In genomic region chr4:132269740-132270560, GRCm38 (mm10) we compare ENCODE assay signal across 8 mouse cellular contexts. TPM values are rescaled to one million over a fixed set of nuclear protein-coding genes. Genes with fewer than 3 reads are reported as not detected.
DNase-seq lines count a peak whose midpoint lies in the region; ATAC-seq and TF ChIP-seq lines count a peak whose summit lies in the region.

No protein-coding gene starts in this region.

- H3K79me2 ChIP-seq in CH12.LX (replicated peaks; ENCODE audit: control insufficient read depth, extremely low read depth, insufficient read depth, poor library complexity, severe bottlenecking), result peaks cover 9% of the 10 kb centered on the region

- peak; percentile 95 for TF ChIP-seq POLR2A in CH12.LX (IDR thresholded peaks at IDR 0.05; ENCODE audit: low read depth, low read length)
- peak; percentile 100 for TF ChIP-seq POLR2A in testis, adult 2 months (IDR thresholded peaks at IDR 0.05; ENCODE audit: control insufficient read depth, low read depth, low read length)

- peak in 1 of 2 experiments; percentile 65; a peak in 2 of 4 replicates for TF ChIP-seq CTCF in CH12.LX (conservative IDR thresholded peaks at IDR 0.05 in 1 of 2, IDR thresholded peaks at IDR 0.05 in 1 of 2; ENCODE audit: low read depth in 2 of 2, low read length in 2 of 2)
- peak; percentile 65 for TF ChIP-seq CTCF in heart, postnatal 0 days (IDR thresholded peaks at IDR 0.05; ENCODE audit: low read depth)
- no peak; the same call in 1 of the 2 replicates for TF ChIP-seq CTCF in testis, adult 2 months (IDR thresholded peaks at IDR 0.05; ENCODE audit: control insufficient read depth, insufficient read depth, insufficient replicate concordance, low read depth, low read length)

- H3K27me3 ChIP-seq in CH12.LX (replicated peaks), result no peaks in the 10 kb centered on the region
- no peaks in the 10 kb centered on the region for H3K27me3 ChIP-seq in forebrain, embryonic 11.5 days (ENCODE audit: control insufficient read depth, insufficient read depth, low read length)
- no peaks in the 10 kb centered on the region for H3K27me3 ChIP-seq in heart, postnatal 0 days (ENCODE audit: control insufficient read depth, insufficient read depth, low read length)
- no peaks in the 10 kb centered on the region for H3K27me3 ChIP-seq in liver, embryonic 16.5 days (ENCODE audit: control insufficient read depth, insufficient read depth, low read depth, low read length)
- no peaks in the 10 kb centered on the region for H3K27me3 ChIP-seq in neural tube, embryonic 13.5 days
- no peaks in the 10 kb centered on the region for H3K27me3 ChIP-seq in testis, adult 2 months (ENCODE audit: control insufficient read depth, insufficient read depth, low read length)

- peak; percentile 72 for ATAC-seq in forebrain, embryonic 11.5 days (replicated peaks; ENCODE audit: low FRiP score)
- ATAC-seq in heart, postnatal 0 days (ENCODE audit: insufficient read depth, low read depth), result peak; percentile 70
- peak; percentile 70 for ATAC-seq in liver, embryonic 16.5 days (ENCODE audit: low read depth)
- peak; percentile 82 for ATAC-seq in neural tube, embryonic 13.5 days (ENCODE audit: low read depth)

- TF ChIP-seq EP300 in CH12.LX (IDR thresholded peaks at IDR 0.05; ENCODE audit: low read length), result 0 out of 2 replicates have a peak, but pooled peaks have one; percentile 10
- peak; percentile 93 for TF ChIP-seq EP300 in heart, postnatal 0 days (IDR thresholded peaks at IDR 0.05; ENCODE audit: low read depth)

- DNase-seq in CH12.LX (ENCODE audit: extremely low read depth), result peak; percentile 97
- DNase-seq in c-Kit-positive CD71-positive TER-119-negative erythroid progenitor cells, embryonic 14.5 days (ENCODE audit: low read depth), result peak; percentile 85
- peak; percentile 92 for DNase-seq in forebrain, embryonic 11.5 days (ENCODE audit: low spot score)
- DNase-seq in heart, postnatal 0 days (ENCODE audit: low spot score), result peak; percentile 95
- peak; percentile 83 to 90 for DNase-seq in kidney, postnatal 4 days

- in situ Hi-C loops in CH12.LX (cut with MboI; ENCODE audit: low pct_ligation_motif_present, low pct_unique_long_range_greater_than_20kb, low sequenced_read_pairs), result loop anchor here (5.0 kb wide), 1 partner anchor 88 kb away; no protein-coding TSS in a partner anchor

- peaks cover 0 to 21% of the 10 kb centered on the region in 2 experiments; a peak in 2 of 4 replicates for H3K4me1 ChIP-seq in CH12.LX (ENCODE audit: control insufficient read depth in 1 of 2, insufficient read depth in 2 of 2)
- no peaks in the 10 kb centered on the region; the same call in 1 of the 2 replicates for H3K4me1 ChIP-seq in forebrain, embryonic 11.5 days (replicated peaks; ENCODE audit: control insufficient read depth, insufficient read depth, low read length)
- peaks cover 5% of the 10 kb centered on the region; the same call in 1 of the 2 replicates for H3K4me1 ChIP-seq in heart, postnatal 0 days (ENCODE audit: control insufficient read depth, insufficient read depth)
- H3K4me1 ChIP-seq in liver, embryonic 16.5 days (ENCODE audit: control insufficient read depth, low read depth, low read length), result peaks cover 25% of the 10 kb centered on the region
- peaks cover 15% of the 10 kb centered on the region for H3K4me1 ChIP-seq in neural tube, embryonic 13.5 days (replicated peaks)
- H3K4me1 ChIP-seq in testis, adult 2 months (ENCODE audit: control insufficient read depth, insufficient read depth, low read length), result peaks cover 3% of the 10 kb centered on the region

- dilution Hi-C loops in CH12.LX (cut with MboI; ENCODE audit: extremely low pct_ligation_motif_present, extremely low pct_unique_long_range_greater_than_20kb, low sequenced_read_pairs), result no loop called here

- TF ChIP-seq RAD21 in CH12.LX (IDR thresholded peaks at IDR 0.05; ENCODE audit: low read depth, low read length), result peak; percentile 39

- peak overlapping the region; percentile 29; the same call in 1 of the 2 replicates for H3K9ac ChIP-seq in CH12.LX (ENCODE audit: insufficient read depth, low read depth)
- peak overlapping the region; percentile 60 for H3K9ac ChIP-seq in forebrain, embryonic 11.5 days (ENCODE audit: low read length)
- H3K9ac ChIP-seq in heart, postnatal 0 days (replicated peaks; ENCODE audit: low read depth, low read length), result peak overlapping the region; percentile 67
- H3K9ac ChIP-seq in liver, embryonic 16.5 days (ENCODE audit: low read depth, low read length), result peak overlapping the region; percentile 49
- peak overlapping the region; percentile 70 for H3K9ac ChIP-seq in neural tube, embryonic 13.5 days

- peaks cover 0 to 14% of the 10 kb centered on the region in 2 experiments for H3K36me3 ChIP-seq in CH12.LX (replicated peaks in 1 of 2; ENCODE audit: control insufficient read depth in 1 of 2, insufficient read depth in 1 of 2, low read length in 1 of 2)
- H3K36me3 ChIP-seq in forebrain, embryonic 11.5 days (ENCODE audit: control insufficient read depth, insufficient read depth, low read length), result no peaks in the 10 kb centered on the region
- H3K36me3 ChIP-seq in heart, postnatal 0 days (replicated peaks; ENCODE audit: control insufficient read depth, insufficient read depth, low read length), result no peaks in the 10 kb centered on the region
- H3K36me3 ChIP-seq in liver, embryonic 16.5 days (ENCODE audit: control insufficient read depth, insufficient read depth), result no peaks in the 10 kb centered on the region
- no peaks in the 10 kb centered on the region for H3K36me3 ChIP-seq in neural tube, embryonic 13.5 days
- H3K36me3 ChIP-seq in testis, adult 2 months (ENCODE audit: control insufficient read depth, insufficient read depth, low read length), result no peaks in the 10 kb centered on the region

- WGBS in forebrain, embryonic 11.5 days, result under 1% methylated on average over 35 of the region's 35 CpGs
- under 1% methylated on average over 35 of the region's 35 CpGs for WGBS in heart, postnatal 0 days
- under 1% methylated on average over 35 of the region's 35 CpGs for WGBS in liver, embryonic 16.5 days (ENCODE audit: insufficient replicate concordance)
- under 1% methylated on average over 35 of the region's 35 CpGs for WGBS in neural tube, embryonic 13.5 days

- H3K4me3 ChIP-seq in CH12.LX (replicated peaks in 1 of 3; ENCODE audit: low read depth in 2 of 3, low read length in 2 of 3, poor library complexity in 1 of 3), result peak overlapping the region in 1 of 3 experiments; percentile 15
- H3K4me3 ChIP-seq in forebrain, embryonic 11.5 days (ENCODE audit: low read depth, low read length), result peak overlapping the region; percentile 11; the same call in 1 of the 2 replicates
- peak overlapping the region; percentile 33 for H3K4me3 ChIP-seq in heart, postnatal 0 days (ENCODE audit: low read depth, low read length)
- H3K4me3 ChIP-seq in liver, embryonic 16.5 days (ENCODE audit: low read depth, low read length), result peak overlapping the region; percentile 48
- H3K4me3 ChIP-seq in neural tube, embryonic 13.5 days, result peak overlapping the region; percentile 28
- peak overlapping the region; percentile 77 for H3K4me3 ChIP-seq in testis, adult 2 months (ENCODE audit: control insufficient read depth, low read depth, low read length)

- H3K9me3 ChIP-seq in CH12.LX (replicated peaks; ENCODE audit: low read length), result peaks cover 2% of the 10 kb centered on the region
- H3K9me3 ChIP-seq in forebrain, embryonic 11.5 days (ENCODE audit: control insufficient read depth, low read length), result no peaks in the 10 kb centered on the region
- H3K9me3 ChIP-seq in heart, postnatal 0 days (replicated peaks; ENCODE audit: control insufficient read depth, low read length), result no peaks in the 10 kb centered on the region
- H3K9me3 ChIP-seq in liver, embryonic 16.5 days (replicated peaks; ENCODE audit: control insufficient read depth, low read length), result no peaks in the 10 kb centered on the region
- H3K9me3 ChIP-seq in neural tube, embryonic 13.5 days, result no peaks in the 10 kb centered on the region

- H3K27ac ChIP-seq in CH12.LX (ENCODE audit: insufficient read depth, low read depth), result peak overlapping the region; percentile 87
- peak overlapping the region; percentile 89 for H3K27ac ChIP-seq in forebrain, embryonic 11.5 days (ENCODE audit: low read depth, low read length)
- peak overlapping the region; percentile 97 for H3K27ac ChIP-seq in heart, postnatal 0 days (ENCODE audit: low read depth)
- peak overlapping the region; percentile 85 for H3K27ac ChIP-seq in liver, embryonic 16.5 days (ENCODE audit: low read length)
- peak overlapping the region; percentile 95 for H3K27ac ChIP-seq in neural tube, embryonic 13.5 days (replicated peaks)
- H3K27ac ChIP-seq in testis, adult 2 months (ENCODE audit: control insufficient read depth, insufficient read depth, low read depth, low read length), result peak overlapping the region; percentile 95

- peak overlapping the region; percentile 47 for H3K4me2 ChIP-seq in CH12.LX (ENCODE audit: insufficient read depth, low read depth, poor library complexity, severe bottlenecking)
- peak overlapping the region; percentile 46; the same call in 1 of the 2 replicates for H3K4me2 ChIP-seq in forebrain, embryonic 11.5 days (ENCODE audit: low read depth, low read length, severe bottlenecking)
- H3K4me2 ChIP-seq in heart, postnatal 0 days (ENCODE audit: low read depth, low read length), result peak overlapping the region; percentile 63
- peak overlapping the region; percentile 73 for H3K4me2 ChIP-seq in liver, embryonic 16.5 days (ENCODE audit: low read depth, low read length)
- H3K4me2 ChIP-seq in neural tube, embryonic 13.5 days, result peak overlapping the region; percentile 51

RNA-seq across cellular contexts. Expression of gene Taf12, which starts 4.2 kb away (rescaled TPM):
- total RNA-seq in CH12.LX (2012; rRNA removed), result 29.8 and 40.2 TPM in 2 replicates
- total RNA-seq in CH12.LX (2014; rRNA removed), result 74.7 and 86.1 TPM in 2 replicates
- polyA plus RNA-seq in CH12.LX (2012; ENCODE audit: insufficient read length, low read depth), result 47.8 and 53.5 TPM in 2 replicates
- 66.8 and 68.0 TPM in 2 replicates for polyA plus RNA-seq in forebrain, embryonic 11.5 days (2014; fragmentation: Nextera tagmentation; extraction: Ambion mirVana)
- 7.5 and 8.4 TPM in 2 replicates for total RNA-seq in heart, postnatal 0 days (2014; rRNA removed; ENCODE audit: low replicate concordance)
- 30.5 and 34.2 TPM in 2 replicates for polyA plus RNA-seq in heart, postnatal 0 days (2015; fragmentation: Nextera tagmentation; extraction: Ambion mirVana)
- polyA plus RNA-seq in liver, embryonic 16.5 days (2015; fragmentation: Nextera tagmentation; extraction: Ambion mirVana), result 31.0 and 35.3 TPM in 2 replicates
- polyA plus RNA-seq in neural tube, embryonic 13.5 days (2015; fragmentation: Nextera tagmentation; extraction: Ambion mirVana), result 43.2 and 45.3 TPM in 2 replicates
- 37.0 and 38.5 TPM in 2 replicates for polyA plus RNA-seq in testis, adult 2 months (2012; rRNA removed)

RNA-seq across cellular contexts. Expression of gene Gmeb1, which starts 8.5 kb away (rescaled TPM):
- total RNA-seq in CH12.LX (2012; rRNA removed), result 8.8 and 9.0 TPM in 2 replicates
- total RNA-seq in CH12.LX (2014; rRNA removed), result 7.9 and 8.2 TPM in 2 replicates
- polyA plus RNA-seq in CH12.LX (2012; ENCODE audit: insufficient read length, low read depth), result 18.0 and 19.3 TPM in 2 replicates
- polyA plus RNA-seq in forebrain, embryonic 11.5 days (2014; fragmentation: Nextera tagmentation; extraction: Ambion mirVana), result 45.4 and 50.1 TPM in 2 replicates
- 7.6 and 12.4 TPM in 2 replicates for total RNA-seq in heart, postnatal 0 days (2014; rRNA removed; ENCODE audit: low replicate concordance)
- 16.4 and 17.0 TPM in 2 replicates for polyA plus RNA-seq in heart, postnatal 0 days (2015; fragmentation: Nextera tagmentation; extraction: Ambion mirVana)
- 12.2 and 12.7 TPM in 2 replicates for polyA plus RNA-seq in liver, embryonic 16.5 days (2015; fragmentation: Nextera tagmentation; extraction: Ambion mirVana)
- polyA plus RNA-seq in neural tube, embryonic 13.5 days (2015; fragmentation: Nextera tagmentation; extraction: Ambion mirVana), result 40.8 and 44.1 TPM in 2 replicates
- polyA plus RNA-seq in testis, adult 2 months (2012; rRNA removed), result 13.7 and 14.1 TPM in 2 replicates

RNA-seq across cellular contexts. Expression of gene Rab42, which starts 33.2 kb away (rescaled TPM):
- total RNA-seq in CH12.LX (2012; rRNA removed), result 0.38 and 0.51 TPM in 2 replicates
- not detected in 2 replicates for total RNA-seq in CH12.LX (2014; rRNA removed)
- polyA plus RNA-seq in CH12.LX (2012; ENCODE audit: insufficient read length, low read depth), result 0.31 TPM in 1 of 2 replicates, not detected in the other
- 1.1 and 1.2 TPM in 2 replicates for polyA plus RNA-seq in forebrain, embryonic 11.5 days (2014; fragmentation: Nextera tagmentation; extraction: Ambion mirVana)
- 1.2 TPM in 1 of 2 replicates, not detected in the other for total RNA-seq in heart, postnatal 0 days (2014; rRNA removed; ENCODE audit: low replicate concordance)
- polyA plus RNA-seq in heart, postnatal 0 days (2015; fragmentation: Nextera tagmentation; extraction: Ambion mirVana), result 2.9 and 3.9 TPM in 2 replicates
- 0.41 and 0.61 TPM in 2 replicates for polyA plus RNA-seq in liver, embryonic 16.5 days (2015; fragmentation: Nextera tagmentation; extraction: Ambion mirVana)
- polyA plus RNA-seq in neural tube, embryonic 13.5 days (2015; fragmentation: Nextera tagmentation; extraction: Ambion mirVana), result 1.1 and 1.7 TPM in 2 replicates
- 24.9 and 31.4 TPM in 2 replicates for polyA plus RNA-seq in testis, adult 2 months (2012; rRNA removed)

RNA-seq across cellular contexts. Expression of gene Ythdf2, which starts 57.8 kb away (rescaled TPM):
- total RNA-seq in CH12.LX (2012; rRNA removed) (51.6 and 63.8 TPM in 2 replicates), CH12.LX (2014; rRNA removed) (53.3 and 56.5 TPM in 2 replicates)
- polyA plus RNA-seq in CH12.LX (2012; ENCODE audit: insufficient read length, low read depth), result 78.3 and 79.4 TPM in 2 replicates
- polyA plus RNA-seq in forebrain, embryonic 11.5 days (2014; fragmentation: Nextera tagmentation; extraction: Ambion mirVana), result 158 and 161 TPM in 2 replicates
- 28.7 and 43.3 TPM in 2 replicates for total RNA-seq in heart, postnatal 0 days (2014; rRNA removed; ENCODE audit: low replicate concordance)
- polyA plus RNA-seq in heart, postnatal 0 days (2015; fragmentation: Nextera tagmentation; extraction: Ambion mirVana), result 48.1 and 52.4 TPM in 2 replicates
- polyA plus RNA-seq in liver, embryonic 16.5 days (2015; fragmentation: Nextera tagmentation; extraction: Ambion mirVana), result 24.9 and 28.5 TPM in 2 replicates
- 123 and 125 TPM in 2 replicates for polyA plus RNA-seq in neural tube, embryonic 13.5 days (2015; fragmentation: Nextera tagmentation; extraction: Ambion mirVana)
- polyA plus RNA-seq in testis, adult 2 months (2012; rRNA removed), result 11.9 and 14.5 TPM in 2 replicates

RNA-seq across cellular contexts. Expression of gene Trnau1ap, which starts 59.4 kb away (rescaled TPM):
- total RNA-seq in CH12.LX (2012; rRNA removed), result 71.5 and 86.5 TPM in 2 replicates
- total RNA-seq in CH12.LX (2014; rRNA removed), result 70.6 and 80.5 TPM in 2 replicates
- 60.7 and 64.4 TPM in 2 replicates for polyA plus RNA-seq in CH12.LX (2012; ENCODE audit: insufficient read length, low read depth)
- polyA plus RNA-seq in forebrain, embryonic 11.5 days (2014; fragmentation: Nextera tagmentation; extraction: Ambion mirVana), result 88.9 and 89.5 TPM in 2 replicates
- 51.3 and 69.0 TPM in 2 replicates for total RNA-seq in heart, postnatal 0 days (2014; rRNA removed; ENCODE audit: low replicate concordance)
- polyA plus RNA-seq in heart, postnatal 0 days (2015; fragmentation: Nextera tagmentation; extraction: Ambion mirVana), result 63.2 and 65.1 TPM in 2 replicates
- polyA plus RNA-seq in liver, embryonic 16.5 days (2015; fragmentation: Nextera tagmentation; extraction: Ambion mirVana), result 26.9 and 27.3 TPM in 2 replicates
- polyA plus RNA-seq in neural tube, embryonic 13.5 days (2015; fragmentation: Nextera tagmentation; extraction: Ambion mirVana), result 77.5 and 81.3 TPM in 2 replicates
- polyA plus RNA-seq in testis, adult 2 months (2012; rRNA removed), result 5.1 and 6.0 TPM in 2 replicates
